Mouse (Mus musculus) liver, adult 2 months (tissue): ENCODE measurements around the gene Zfp568. TPM values are rescaled to one million over a fixed set of nuclear protein-coding genes. Genes with fewer than 3 reads are reported as not detected.

Experiments
- DNase-seq: peaks from one replicate; pipeline ENCODE4 v3.0.0-alpha.2; 2011; ENCODE audit warnings: low read depth, low spot score; ENCODE audit errors: extremely low read depth
- H3K27ac ChIP-seq: fragments of 200-500 bp; replicated peaks from 2 replicates; pipeline ENCODE4 v1.5.1; 2012; ENCODE audit warnings: low read depth, mild to moderate bottlenecking, control low read depth, inconsistent platforms, low read length; ENCODE audit not compliant: insufficient read depth
- H3K27me3 ChIP-seq: fragments of 200-500 bp; 2 replicates; pipeline ENCODE4 v1.6.1; 2012; ENCODE audit warnings: mild to moderate bottlenecking, moderate library complexity, low read length, inconsistent platforms; ENCODE audit not compliant: control insufficient read depth, insufficient read depth
- H3K36me3 ChIP-seq: fragments of 200-500 bp; 2 replicates; pipeline ENCODE4 v1.6.1; 2012; ENCODE audit warnings: low read length, inconsistent platforms; ENCODE audit not compliant: control insufficient read depth, insufficient read depth
- H3K4me1 ChIP-seq: fragments of 200-500 bp; 2 replicates; pipeline ENCODE4 v1.6.1; 2011; ENCODE audit warnings: low read length; ENCODE audit not compliant: control insufficient read depth, insufficient read depth
- H3K4me3 ChIP-seq: fragments of 200-500 bp; 2 replicates; pipeline ENCODE4 v1.5.1; 2011; ENCODE audit warnings: low read depth, mild to moderate bottlenecking, control low read depth, low read length, moderate library complexity; ENCODE audit not compliant: insufficient read depth
- H3K79me2 ChIP-seq: fragments of 200-500 bp; 2 replicates; pipeline ENCODE4 v1.6.1; 2012; ENCODE audit warnings: inconsistent platforms, mild to moderate bottlenecking, low read length, moderate library complexity; ENCODE audit not compliant: control insufficient read depth, insufficient read depth
- H3K9ac ChIP-seq: fragments of 200-500 bp; 2 replicates; pipeline ENCODE4 v1.6.1; 2012; ENCODE audit warnings: low read depth, mild to moderate bottlenecking, control low read depth, inconsistent platforms, low read length
- CTCF ChIP-seq: fragments of 200-500 bp; IDR thresholded peaks from 2 replicates; pipeline ENCODE4 v1.5.1; 2011; ENCODE audit warnings: low read depth, low read length, control low read depth
- POLR2A ChIP-seq: fragments of 200-500 bp; IDR thresholded peaks from 2 replicates; pipeline ENCODE4 v1.6.1; 2011; ENCODE audit warnings: low read length, control low read depth; ENCODE audit not compliant: insufficient read depth; ENCODE audit errors: extremely low read depth
- WGBS: fragments of 180-500 bp; shearing (Covaris S2); methylation state at CpG from one replicate; pipeline ENCODE4 v1.1.7; 2018; 5-methylcytosine and 5-hydroxymethylcytosine counted together
- polyA plus RNA-seq: library from polyadenylated mRNA; depleted of rRNA; stranded (reverse); fragments of >200 nt; gene quantifications from 2 replicates; pipeline ENCODE4 v1.2.3, GENCODE M21; 2012
- total RNA-seq: library from RNA; depleted of rRNA; stranded (reverse); fragments of >200 nt; gene quantifications from 2 replicates; pipeline ENCODE4 v1.2.3, GENCODE M21; 2014

Zfp568 gene
- total and polyA plus RNA-seq, 2 experiments, result 4.3 to 8.8 TPM

DNA sequence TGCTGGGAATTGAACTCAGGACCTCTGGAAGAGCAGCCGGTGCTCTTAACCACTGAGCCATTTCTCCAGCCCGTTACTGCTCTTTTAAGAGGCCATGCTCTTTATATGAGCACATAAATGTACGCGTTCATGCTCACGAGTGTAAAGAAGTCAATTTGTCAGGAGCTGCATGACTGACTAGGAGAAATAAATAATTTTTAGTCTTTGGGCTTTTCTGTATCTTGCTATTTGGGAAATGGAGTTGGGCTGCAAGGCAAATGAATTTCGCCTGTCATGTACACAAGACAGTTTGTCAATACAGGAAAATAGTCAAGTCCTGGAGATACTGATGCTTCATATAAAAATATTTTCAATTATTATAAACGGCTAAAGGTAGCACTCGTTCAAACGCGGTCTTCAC lies 30.7 kb upstream of the Zfp568 start:
- peak overlapping the region; percentile 87; the same call in 1 of the 2 replicates for H3K9ac ChIP-seq
- H3K27ac ChIP-seq, result no peak overlapping the region
- H3K79me2 ChIP-seq, result no peaks in the 10 kb centered on the region
- DNase-seq, result no peak
- H3K27me3 ChIP-seq, result no peaks in the 10 kb centered on the region
- H3K36me3 ChIP-seq, result 0 out of 2 replicates have a peak, but pooled peaks cover 4% of the 10 kb centered on the region
- H3K4me3 ChIP-seq, result peak overlapping the region; percentile 84; the same call in 1 of the 2 replicates
- WGBS, result 54% methylated on average over 10 of the region's 10 CpGs
- no peaks in the 10 kb centered on the region for H3K4me1 ChIP-seq
- TF ChIP-seq POLR2A, result no peak
- no peak for TF ChIP-seq CTCF

DNA sequence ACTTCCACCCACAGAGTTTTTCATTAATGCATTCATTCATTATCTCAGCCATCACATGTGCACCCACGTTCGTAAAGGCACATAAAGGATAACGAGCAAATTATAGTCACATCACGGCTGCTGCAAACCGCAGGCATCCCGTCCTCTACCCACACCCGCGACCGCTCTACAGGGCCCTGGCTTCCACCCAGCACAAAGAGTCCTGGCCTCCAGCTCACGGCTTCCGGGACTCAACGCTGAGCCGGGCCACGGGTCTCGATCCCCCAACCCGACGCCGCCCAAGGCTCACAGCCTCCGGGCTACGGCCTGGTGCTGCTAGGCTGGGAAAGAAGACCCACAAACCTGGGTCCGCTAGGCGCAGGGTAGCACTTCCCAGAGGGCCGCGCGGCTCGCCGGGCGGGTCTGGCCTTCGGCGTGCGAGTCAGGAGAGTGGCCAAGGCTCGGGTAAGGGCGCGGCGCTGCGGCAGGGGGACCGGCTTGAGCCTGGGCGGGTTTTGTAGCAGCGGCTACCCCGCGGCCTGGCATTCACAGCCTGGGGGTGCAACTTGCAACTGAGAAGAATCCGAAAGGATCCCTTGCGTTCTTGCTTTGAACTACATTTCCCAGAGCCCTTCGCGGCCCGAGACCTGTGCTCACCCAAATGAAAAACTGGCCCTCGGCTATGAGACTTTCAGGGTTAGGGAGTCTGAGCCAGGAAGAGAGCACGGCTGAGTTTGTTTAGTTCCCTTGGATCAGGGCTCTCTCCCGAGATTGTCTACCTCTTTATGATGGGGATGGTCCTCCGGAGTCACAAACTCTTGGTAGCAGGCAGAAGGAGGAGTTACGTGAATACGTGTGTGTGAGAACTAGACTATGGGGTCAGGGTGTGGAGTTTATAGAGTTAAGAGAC lies 30.0 kb upstream of the Zfp568 start, which contains the start of gene Zfp74:
Zfp74 (minus strand) TSS at position 577 of the 889 bp plus-strand sequence.
- 1% methylated on average over 52 of the region's 52 CpGs for WGBS
- no peak for TF ChIP-seq CTCF
- 0 out of 2 replicates have a peak, but pooled peaks have one; percentile 38 for TF ChIP-seq POLR2A
- H3K27ac ChIP-seq, result peak within 1 kb of the TSS; percentile 85
- no peaks in the 10 kb centered on the region for H3K4me1 ChIP-seq
- H3K4me3 ChIP-seq, result peak within 1 kb of the TSS; percentile 84
- H3K36me3 ChIP-seq, result 0 out of 2 replicates have a peak, but pooled peaks cover 2% of the 10 kb centered on the region
- H3K27me3 ChIP-seq, result no peaks in the 10 kb centered on the region
- no peaks in the 10 kb centered on the region for H3K79me2 ChIP-seq
- DNase-seq, result peak; percentile 86
- peak within 1 kb of the TSS; percentile 87 for H3K9ac ChIP-seq

DNA sequence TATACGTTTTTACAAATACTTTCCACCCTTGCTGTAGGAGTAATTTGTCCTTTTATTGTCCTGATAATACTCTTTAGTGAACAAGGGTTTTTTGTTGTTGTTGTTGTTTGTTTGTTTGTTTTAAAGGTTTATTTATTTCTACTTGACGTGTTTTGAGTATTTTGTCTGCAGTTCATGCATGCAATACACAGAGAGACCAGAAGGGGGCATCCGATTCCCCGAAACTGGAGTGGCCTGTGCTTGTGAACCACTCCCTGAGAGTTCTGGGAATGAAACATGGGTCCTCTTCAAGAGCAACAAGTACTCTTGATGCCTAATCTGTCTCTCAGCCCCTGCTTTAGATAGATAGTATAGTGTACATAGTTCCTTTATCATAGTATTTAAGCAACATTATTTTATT lies 29.0 kb upstream of the Zfp568 start:
- H3K9ac ChIP-seq, result no peak overlapping the region; the same call in 1 of the 2 replicates
- peak; percentile 69 for DNase-seq
- peak overlapping the region; percentile 84; the same call in 1 of the 2 replicates for H3K4me3 ChIP-seq
- no peak overlapping the region for H3K27ac ChIP-seq
- WGBS, result 13% methylated on average over 4 of the region's 4 CpGs
- H3K36me3 ChIP-seq, result no peaks in the 10 kb centered on the region
- H3K27me3 ChIP-seq, result no peaks in the 10 kb centered on the region
- no peaks in the 10 kb centered on the region for H3K4me1 ChIP-seq
- H3K79me2 ChIP-seq, result no peaks in the 10 kb centered on the region
- TF ChIP-seq CTCF, result peak; percentile 59
- no peak for TF ChIP-seq POLR2A

DNA sequence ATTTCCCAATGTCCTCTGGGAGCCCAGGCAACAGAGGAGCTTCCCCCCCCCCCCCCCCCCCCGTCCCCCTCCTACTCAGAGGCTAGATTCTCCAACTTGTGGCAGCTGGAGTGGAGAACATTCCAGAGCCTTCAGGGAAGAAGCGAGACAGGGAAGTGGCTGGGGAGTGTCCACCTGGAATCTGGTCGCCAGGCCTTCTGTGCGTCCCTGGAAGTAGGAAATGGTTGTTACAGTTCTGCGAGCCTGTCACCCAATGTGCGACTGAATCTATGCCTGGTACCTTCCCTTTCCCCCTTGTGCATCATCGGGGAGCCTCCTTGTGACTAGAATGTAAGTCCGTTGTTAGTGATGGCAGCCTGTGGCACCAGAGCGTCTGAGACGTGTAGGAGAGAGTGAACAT lies 27.5 kb upstream of the Zfp568 start:
- WGBS, result 77% methylated on average over 9 of the region's 10 CpGs
- Histone ChIP-seq H3K9ac (peak overlapping the region; percentile 45), H3K4me3 (peak overlapping the region; percentile 21; the same call in 1 of the 2 replicates)

DNA sequence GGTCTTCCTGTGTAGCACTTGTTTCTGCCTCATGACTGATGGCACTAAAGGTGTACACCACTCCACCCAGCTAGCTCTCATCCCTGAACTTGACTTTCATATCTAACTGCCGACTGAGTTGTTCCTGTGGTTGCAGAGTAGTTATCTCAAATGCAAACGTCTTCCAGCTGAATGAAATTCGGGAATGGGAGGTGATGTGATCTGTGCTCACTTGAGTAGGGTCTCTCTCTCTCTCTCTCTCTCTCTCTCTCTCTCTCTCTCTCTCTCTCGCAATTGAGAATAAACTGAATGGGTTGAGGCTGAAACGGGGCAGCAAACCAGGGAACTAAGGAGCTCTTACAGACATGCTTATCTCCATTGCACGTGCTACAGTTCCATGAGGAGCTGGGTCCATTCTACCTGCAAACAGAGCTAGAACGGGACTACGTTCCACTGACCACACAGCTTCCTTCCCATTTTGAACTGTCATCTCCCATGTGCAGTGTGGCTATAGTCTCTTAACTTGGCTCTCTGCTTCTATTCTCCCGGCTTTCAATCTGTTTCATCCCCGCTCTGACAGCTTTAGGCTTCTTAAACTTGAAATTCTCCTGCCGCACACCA lies 25.5 kb upstream of the Zfp568 start:
- no peaks in the 10 kb centered on the region for H3K36me3 ChIP-seq
- DNase-seq, result no peak
- TF ChIP-seq POLR2A (no peak), CTCF (no peak)
- H3K27ac ChIP-seq, result no peak overlapping the region
- H3K27me3 ChIP-seq, result no peaks in the 10 kb centered on the region
- H3K4me3 ChIP-seq, result no peak overlapping the region
- H3K79me2 ChIP-seq, result no peaks in the 10 kb centered on the region
- WGBS, result 81% methylated on average over 11 of the region's 11 CpGs
- H3K9ac ChIP-seq, result no peak overlapping the region
- no peaks in the 10 kb centered on the region for H3K4me1 ChIP-seq

More for the DNA sequence above, 27.5 kb upstream of the Zfp568 start:
- TF ChIP-seq CTCF (no peak), POLR2A (no peak)
- no peak for DNase-seq
- no peaks in the 10 kb centered on the region for H3K4me1 ChIP-seq
- H3K27ac ChIP-seq, result no peak overlapping the region
- H3K79me2 ChIP-seq, result no peaks in the 10 kb centered on the region
- no peaks in the 10 kb centered on the region for H3K27me3 ChIP-seq
- H3K36me3 ChIP-seq, result no peaks in the 10 kb centered on the region
